8 mouse cellular contexts compared by ENCODE assay signal in genomic region chr6:129181683-129182082, GRCm38 (mm10). TPM values are rescaled to one million over a fixed set of nuclear protein-coding genes. Genes with fewer than 3 reads are reported as not detected.
A peak's percentile ranks its signal among the peaks of the same experiment; 100 is the strongest.
DNase-seq lines count a peak whose midpoint lies in the region; ATAC-seq and TF ChIP-seq lines count a peak whose summit lies in the region.

No protein-coding gene starts in this region.

- no peak for ATAC-seq in stomach, embryonic 16.5 days (ENCODE audit: insufficient read depth, low FRiP score)

- H3K4me1 ChIP-seq in lung, adult 2 months (ENCODE audit: control insufficient read depth, insufficient read depth, low read length) = peaks cover 4% of the 10 kb centered on the region
- peaks cover 6% of the 10 kb centered on the region; the same call in 1 of the 2 replicates for H3K4me1 ChIP-seq in stomach, embryonic 16.5 days (ENCODE audit: control insufficient read depth, insufficient read depth, low read length)

- DNase-seq in gastrocnemius, postnatal 25 days = peak; percentile 44
- DNase-seq in gastrocnemius, adult 8-10 months (ENCODE audit: low spot score in 2 of 2) = no peak
- peak; percentile 29 for DNase-seq in brain, embryonic 14.5 days (ENCODE audit: low read depth)
- DNase-seq in induced T-regulatory cell, adult 2 months (ENCODE audit: low read depth) = peak; percentile 74
- DNase-seq in lung, adult 2 months = peak; percentile 48
- no peak for DNase-seq in left cerebral cortex, postnatal 10 days (ENCODE audit: extremely low spot score in 1 of 2, low spot score in 2 of 2)
- DNase-seq in left cerebral cortex, adult 18-20 months (ENCODE audit: low spot score in 2 of 2) = no peak

- H3K27me3 ChIP-seq in stomach, embryonic 16.5 days (ENCODE audit: control insufficient read depth, insufficient read depth, low read length) = no peaks in the 10 kb centered on the region

- no peaks in the 10 kb centered on the region for H3K9me3 ChIP-seq in stomach, embryonic 16.5 days (replicated peaks; ENCODE audit: control insufficient read depth, low read length)

- no peak for TF ChIP-seq POLR2A in brain, embryonic 14.5 days (IDR thresholded peaks at IDR 0.05; ENCODE audit: borderline replicate concordance, extremely low read depth, insufficient read depth, insufficient read length, poor library complexity, severe bottlenecking)
- peak; percentile 49 for TF ChIP-seq POLR2A in lung, adult 2 months (IDR thresholded peaks at IDR 0.05; ENCODE audit: borderline replicate concordance, extremely low read depth, low read depth, low read length)

- peak overlapping the region; percentile 67 for H3K9ac ChIP-seq in stomach, embryonic 16.5 days (ENCODE audit: low read length)

- TF ChIP-seq CTCF in brain, embryonic 14.5 days (IDR thresholded peaks at IDR 0.05; ENCODE audit: borderline replicate concordance, extremely low read depth, insufficient read depth, insufficient read length) = no peak
- no peak for TF ChIP-seq CTCF in lung, adult 2 months (IDR thresholded peaks at IDR 0.05; ENCODE audit: insufficient read depth, low read length)

- peaks cover 8% of the 10 kb centered on the region for H3K36me3 ChIP-seq in stomach, embryonic 16.5 days (ENCODE audit: control insufficient read depth, insufficient read depth, low read length)

- H3K4me2 ChIP-seq in stomach, embryonic 16.5 days (ENCODE audit: low read depth, low read length) = peak overlapping the region; percentile 54

- peak overlapping the region; percentile 87 for H3K27ac ChIP-seq in stomach, embryonic 16.5 days (ENCODE audit: low read length)

- H3K4me3 ChIP-seq in lung, adult 2 months (replicated peaks; ENCODE audit: extremely low read depth, low read depth, low read length) = peak overlapping the region; percentile 87
- H3K4me3 ChIP-seq in stomach, embryonic 16.5 days (replicated peaks; ENCODE audit: low read length) = peak overlapping the region; percentile 52

- intact Hi-C loops in left cerebral cortex, postnatal 10 days (cut with DNase I) = loop anchor here (5.0 to 10.0 kb wide), 2 partner anchors 56 to 287 kb away; partner anchors contain the start of gene BC035044

RNA-seq across cellular contexts. Expression of gene Clec2d, which starts 1.3 kb away (rescaled TPM):
- 10 to 100 TPM; 61.8 to 71.7 TPM for total RNA-seq in gastrocnemius, postnatal 25 days (2021)
- 10 to 100 TPM; 60.1 to 87.3 (median 74.7) TPM for total RNA-seq in gastrocnemius, adult 8-10 months (2022)
- 1.9 and 2.1 TPM in 2 replicates for polyA plus RNA-seq in brain, embryonic 14.5 days (2012; rRNA removed)
- polyA plus RNA-seq in lung, adult 2 months (2012; rRNA removed) = 103 and 250 TPM in 2 replicates
- 0.72 and 0.81 TPM in 2 replicates for polyA plus RNA-seq in stomach, embryonic 16.5 days (2015; fragmentation: Nextera tagmentation; extraction: Ambion mirVana)
- total RNA-seq in left cerebral cortex, postnatal 10 days (2021) = 1 to 10 TPM; 4.9 to 6.3 TPM
- 1 to 10 TPM; 6.2 to 8.1 TPM for total RNA-seq in left cerebral cortex, adult 18-20 months (2021)

Comparison
In these comparisons a context has a peak if more than half of its experiments do, and no peak if none do; other contexts are left out.
1. DNase-seq: peak in gastrocnemius, postnatal 25 days (single experiment), brain, embryonic 14.5 days (single experiment), induced T-regulatory cell, adult 2 months (single experiment) and lung, adult 2 months (single experiment); none in gastrocnemius, adult 8-10 months (0 of 2), left cerebral cortex, postnatal 10 days (0 of 2) and left cerebral cortex, adult 18-20 months (0 of 2).
2. RNA of gene Clec2d, which starts 1.3 kb away (total RNA-seq): 60.1 to 87.3 TPM in gastrocnemius, adult 8-10 months and 61.8 to 71.7 TPM in gastrocnemius, postnatal 25 days; 6.2 to 8.1 TPM in left cerebral cortex, adult 18-20 months and 4.9 to 6.3 TPM in left cerebral cortex, postnatal 10 days; every median in the first group is over 4 times any median in the second.